Mouse (Mus musculus) limb, embryonic 12.5 days (tissue): ENCODE measurements around the gene Speer4c. TPM values are rescaled to one million over a fixed set of nuclear protein-coding genes. Genes with fewer than 3 reads are reported as not detected.
"Not testable (repeated sequence)": the region's sequence is repeated elsewhere in the genome, so short reads cannot be mapped to it uniquely, and the experiment has no call there.

Experiments used
- ATAC-seq: fragments of 200-750 bp; cut with Nextera tagmentation; 2 replicates; pipeline ENCODE4 v1.8.0; 2017; ENCODE audit warnings: low read depth, moderate TSS enrichment; ENCODE audit not compliant: insufficient number of reproducible peaks, insufficient read depth, low FRiP score, low TSS enrichment
- H3K27ac ChIP-seq: fragments of 300-500 bp; sonication (generic); 2 replicates; pipeline ENCODE4 v1.5.1; 2016; ENCODE audit warnings: mild to moderate bottlenecking, moderate library complexity
- H3K27me3 ChIP-seq: fragments of 300-500 bp; sonication (generic); 2 replicates; pipeline ENCODE4 v1.6.1; 2016; ENCODE audit warnings: mild to moderate bottlenecking, moderate library complexity
- H3K36me3 ChIP-seq: fragments of 300-500 bp; sonication (generic); 2 replicates; pipeline ENCODE4 v1.6.1; 2016; ENCODE audit warnings: mild to moderate bottlenecking, moderate library complexity
- H3K4me1 ChIP-seq: fragments of 300-500 bp; sonication (generic); replicated peaks from 2 replicates; pipeline ENCODE4 v1.6.1; 2016
- H3K4me2 ChIP-seq: fragments of 300-500 bp; sonication (generic); 2 replicates; pipeline ENCODE4 v1.6.1; 2016; ENCODE audit warnings: mild to moderate bottlenecking, moderate library complexity
- H3K4me3 ChIP-seq: fragments of 300-500 bp; sonication (generic); replicated peaks from 2 replicates; pipeline ENCODE4 v1.5.1; 2016; ENCODE audit warnings: mild to moderate bottlenecking
- H3K9ac ChIP-seq: fragments of 300-500 bp; sonication (generic); replicated peaks from 2 replicates; pipeline ENCODE4 v1.6.1; 2016; ENCODE audit warnings: mild to moderate bottlenecking, moderate library complexity
- H3K9me3 ChIP-seq: fragments of 300-500 bp; sonication (generic); 2 replicates; pipeline ENCODE4 v1.6.1; 2016; ENCODE audit warnings: mild to moderate bottlenecking, moderate library complexity
- WGBS: fragments of 180-500 bp; shearing (Covaris S2); methylation state at CpG from one replicate; pipeline ENCODE4 v1.1.7; 2016; 5-methylcytosine and 5-hydroxymethylcytosine counted together
- polyA plus RNA-seq: library from polyadenylated mRNA; unstranded; fragments of >200 nt; fragmentation: Nextera tagmentation; extraction: Ambion mirVana; gene quantifications from 2 replicates; pipeline ENCODE4 v1.2.1, GENCODE M21; 2016

The Speer4c gene
- polyA plus RNA-seq = not detected in 2 replicates

GRCm38 (mm10) chr5:15714171-15714570 is at the start of gene Speer4c:
TSS of gene Speer4c (minus strand) at chr5:15714271.
- not testable (repeated sequence) for H3K4me3 ChIP-seq, H3K9ac ChIP-seq, H3K9me3 ChIP-seq, H3K27me3 ChIP-seq, ATAC-seq, H3K27ac ChIP-seq, H3K4me1 ChIP-seq, H3K36me3 ChIP-seq, H3K4me2 ChIP-seq

- no peak overlapping the region for H3K9ac ChIP-seq
- H3K4me3 ChIP-seq = no peak overlapping the region
- H3K36me3 ChIP-seq = no peaks in the 10 kb centered on the region
- 0 out of 2 replicates have a peak overlapping the region, but pooled peaks have one; percentile 31 for H3K27ac ChIP-seq
- H3K4me2 ChIP-seq = no peak overlapping the region
- WGBS = 30% methylated on average over 4 of the region's 4 CpGs
- H3K4me1 ChIP-seq = no peaks in the 10 kb centered on the region
- ATAC-seq = peak; percentile 91; the same call in 1 of the 2 replicates
- H3K9me3 ChIP-seq = no peaks in the 10 kb centered on the region
- no peaks in the 10 kb centered on the region for H3K27me3 ChIP-seq
These were observed 33.6 kb upstream of the Speer4c start for GRCm38 (mm10) chr5:15747478-15748255.

GRCm38 (mm10) chr5:15734097-15734867 is 20.2 kb upstream of the Speer4c start:
- ATAC-seq = peak; percentile 76; the same call in 1 of the 2 replicates
- H3K4me3 ChIP-seq = no peak overlapping the region
- WGBS = 53% methylated on average over 3 of the region's 3 CpGs
- no peaks in the 10 kb centered on the region for H3K9me3 ChIP-seq
- H3K4me2 ChIP-seq = no peak overlapping the region
- H3K27ac ChIP-seq = no peak overlapping the region
- H3K9ac ChIP-seq = no peak overlapping the region
- no peaks in the 10 kb centered on the region for H3K27me3 ChIP-seq
- 0 out of 2 replicates have a peak, but pooled peaks cover 3% of the 10 kb centered on the region for H3K4me1 ChIP-seq
- no peaks in the 10 kb centered on the region for H3K36me3 ChIP-seq

- H3K27ac ChIP-seq, H3K36me3 ChIP-seq, H3K9ac ChIP-seq, H3K27me3 ChIP-seq, H3K4me3 ChIP-seq, H3K9me3 ChIP-seq, H3K4me2 ChIP-seq, ATAC-seq, H3K4me1 ChIP-seq: not testable (repeated sequence)
- 24% methylated on average over 5 of the region's 5 CpGs for WGBS
These were observed 11.2 kb downstream of the Speer4c start for GRCm38 (mm10) chr5:15702891-15703290.

GRCm38 (mm10) chr5:15697719-15698118 is 16.4 kb downstream of the Speer4c start:
- ATAC-seq, H3K4me1 ChIP-seq: not testable (repeated sequence)
- WGBS = 38% methylated on average over 2 of the region's 2 CpGs

GRCm38 (mm10) chr5:15691849-15692248 is 22.2 kb downstream of the Speer4c start:
- H3K27ac ChIP-seq, H3K4me1 ChIP-seq, H3K36me3 ChIP-seq, H3K4me3 ChIP-seq, H3K27me3 ChIP-seq, H3K4me2 ChIP-seq, H3K9ac ChIP-seq: not testable (repeated sequence)
- 86% methylated on average over 4 of the region's 4 CpGs for WGBS
- ATAC-seq = 0 out of 2 replicates have a peak, but pooled peaks have one; percentile 39
- H3K9me3 ChIP-seq = peaks cover 31% of the 10 kb centered on the region

More at GRCm38 (mm10) chr5:15697719-15698118, 16.4 kb downstream of the Speer4c start:
- H3K4me2 ChIP-seq, H3K4me3 ChIP-seq, H3K27ac ChIP-seq, H3K27me3 ChIP-seq, H3K9ac ChIP-seq, H3K36me3 ChIP-seq: not testable (repeated sequence)
- peaks cover 11% of the 10 kb centered on the region for H3K9me3 ChIP-seq

- not testable (repeated sequence) for H3K27me3 ChIP-seq, H3K4me2 ChIP-seq, H3K4me1 ChIP-seq, H3K9ac ChIP-seq, H3K27ac ChIP-seq, H3K36me3 ChIP-seq, H3K4me3 ChIP-seq
- H3K9me3 ChIP-seq = peaks cover 38% of the 10 kb centered on the region
- 72% methylated on average over 4 of the region's 4 CpGs for WGBS
- 0 out of 2 replicates have a peak, but pooled peaks have one; percentile 27 for ATAC-seq
These were observed 23.2 kb downstream of the Speer4c start for GRCm38 (mm10) chr5:15690822-15691221.

- H3K4me2 ChIP-seq, H3K4me3 ChIP-seq, H3K27ac ChIP-seq, H3K36me3 ChIP-seq, H3K4me1 ChIP-seq, H3K9ac ChIP-seq, H3K27me3 ChIP-seq: not testable (repeated sequence)
- WGBS = 70% methylated on average over 6 of the region's 6 CpGs
- ATAC-seq = peak; percentile 89
- peaks cover 37% of the 10 kb centered on the region for H3K9me3 ChIP-seq
These were observed 24.3 kb downstream of the Speer4c start for GRCm38 (mm10) chr5:15689659-15690213.

GRCm38 (mm10) chr5:15688874-15689658 is 25.0 kb downstream of the Speer4c start:
- not testable (repeated sequence) for H3K9ac ChIP-seq, H3K4me1 ChIP-seq, H3K4me2 ChIP-seq, H3K27me3 ChIP-seq, H3K4me3 ChIP-seq, H3K27ac ChIP-seq, H3K36me3 ChIP-seq
- 67% methylated on average over 4 of the region's 4 CpGs for WGBS
- H3K9me3 ChIP-seq = peaks cover 37% of the 10 kb centered on the region
- peak; percentile 82 for ATAC-seq

- not testable (repeated sequence) for H3K27ac ChIP-seq, H3K4me2 ChIP-seq, H3K4me3 ChIP-seq, H3K27me3 ChIP-seq, H3K9ac ChIP-seq, H3K36me3 ChIP-seq, H3K4me1 ChIP-seq
- peak; percentile 68; the same call in 1 of the 2 replicates for ATAC-seq
- 77% methylated on average over 8 of the region's 10 CpGs for WGBS
- peaks cover 21% of the 10 kb centered on the region for H3K9me3 ChIP-seq
These were observed 32.6 kb downstream of the Speer4c start for GRCm38 (mm10) chr5:15681301-15682035.
